Mouse (Mus musculus) kidney, embryonic 16.5 days (tissue): Measurements from ENCODE around the gene Fam160a2. TPM values are rescaled to one million over a fixed set of nuclear protein-coding genes. Genes with fewer than 3 reads are reported as not detected.
A peak's percentile ranks its signal among the peaks of the same experiment; 100 is the strongest.

Experiments used
- ATAC-seq: fragments of 200-750 bp; cut with Nextera tagmentation; 2 replicates; pipeline ENCODE4 v1.8.0; 2017; ENCODE audit warnings: moderate TSS enrichment; ENCODE audit not compliant: low FRiP score, low TSS enrichment
- H3K27ac ChIP-seq: fragments of 300-500 bp; sonication (generic); 2 replicates; pipeline ENCODE4 v1.5.1; 2014; ENCODE audit warnings: low read length
- H3K27me3 ChIP-seq: fragments of 300-500 bp; sonication (generic); 2 replicates; pipeline ENCODE4 v1.6.1; 2014; ENCODE audit warnings: low read length, control low read depth, mixed read lengths; ENCODE audit not compliant: insufficient read depth
- H3K36me3 ChIP-seq: fragments of 300-500 bp; sonication (generic); 2 replicates; pipeline ENCODE4 v1.6.1; 2014; ENCODE audit warnings: low read length, control low read depth, mixed read lengths; ENCODE audit not compliant: insufficient read depth
- H3K4me1 ChIP-seq: fragments of 300-500 bp; sonication (generic); 2 replicates; pipeline ENCODE4 v1.6.1; 2014; ENCODE audit warnings: low read length, control low read depth, mixed read lengths; ENCODE audit not compliant: insufficient read depth
- H3K4me2 ChIP-seq: fragments of 300-500 bp; sonication (generic); replicated peaks from 2 replicates; pipeline ENCODE4 v1.6.1; 2014; ENCODE audit warnings: low read depth, low read length
- H3K4me3 ChIP-seq: fragments of 300-500 bp; sonication (generic); 2 replicates; pipeline ENCODE4 v1.5.1; 2014; ENCODE audit warnings: mild to moderate bottlenecking, low read length
- H3K9ac ChIP-seq: fragments of 300-500 bp; sonication (generic); replicated peaks from 2 replicates; pipeline ENCODE4 v1.6.1; 2014; ENCODE audit warnings: low read length
- H3K9me3 ChIP-seq: fragments of 300-500 bp; sonication (generic); 2 replicates; pipeline ENCODE4 v1.6.1; 2016; ENCODE audit warnings: low read length, control low read depth
- WGBS: fragments of 180-500 bp; shearing (Covaris S2); extraction: QIAGEN DNeasy Blood & Tissue Kit; methylation state at CpG from one replicate; pipeline ENCODE4 v1.1.7; 2014; 5-methylcytosine and 5-hydroxymethylcytosine counted together
- polyA plus RNA-seq: library from polyadenylated mRNA; unstranded; fragments of >200 nt; fragmentation: Nextera tagmentation; extraction: Ambion mirVana; gene quantifications from 2 replicates; pipeline ENCODE4 v1.2.1, GENCODE M21; 2015

The Fam160a2 gene
- 47.2 and 49.2 TPM in 2 replicates for polyA plus RNA-seq

- under 1% methylated on average over 55 of the region's 55 CpGs for WGBS
- H3K4me3 ChIP-seq: peak within 1 kb of the TSS; percentile 94
- peak; percentile 99 for ATAC-seq
Observed at GRCm38 (mm10) chr7:105399935-105400624, at the start of gene Fam160a2. Fam160a2 (minus strand) TSS chr7:105400054.

GRCm38 (mm10) chr7:105445076-105445475 is 45.2 kb upstream of the Fam160a2 start:
- Histone ChIP-seq H3K36me3 (no peaks in the 10 kb centered on the region), H3K9me3 (no peaks in the 10 kb centered on the region), H3K4me3 (no peak overlapping the region), H3K27ac (no peak overlapping the region), H3K27me3 (no peaks in the 10 kb centered on the region), H3K4me1 (no peaks in the 10 kb centered on the region), H3K9ac (no peak overlapping the region), H3K4me2 (no peak overlapping the region)
- WGBS: 65% methylated on average over 3 of the region's 3 CpGs
- no peak for ATAC-seq

More at GRCm38 (mm10) chr7:105399935-105400624, at the start of gene Fam160a2:
- peak within 1 kb of the TSS; percentile 65 for H3K4me2 ChIP-seq
- no peaks in the 10 kb centered on the region for H3K9me3 ChIP-seq
- peaks cover 14% of the 10 kb centered on the region for H3K4me1 ChIP-seq
- H3K36me3 ChIP-seq: no peaks in the 10 kb centered on the region
- H3K27ac ChIP-seq: peak within 1 kb of the TSS; percentile 87
- no peaks in the 10 kb centered on the region for H3K27me3 ChIP-seq
- H3K9ac ChIP-seq: peak within 1 kb of the TSS; percentile 92

GRCm38 (mm10) chr7:105441426-105441825 is 41.6 kb upstream of the Fam160a2 start:
- no peak overlapping the region for H3K4me2 ChIP-seq
- no peaks in the 10 kb centered on the region for H3K9me3 ChIP-seq
- ATAC-seq: no peak
- no peaks in the 10 kb centered on the region for H3K4me1 ChIP-seq
- no peak overlapping the region for H3K9ac ChIP-seq
- H3K36me3 ChIP-seq: no peaks in the 10 kb centered on the region
- H3K27ac ChIP-seq: no peak overlapping the region
- WGBS: 53% methylated on average over 4 of the region's 4 CpGs
- H3K4me3 ChIP-seq: no peak overlapping the region
- H3K27me3 ChIP-seq: no peaks in the 10 kb centered on the region

- Histone ChIP-seq H3K4me3 (no peak overlapping the region), H3K27ac (no peak overlapping the region), H3K36me3 (no peaks in the 10 kb centered on the region), H3K9me3 (no peaks in the 10 kb centered on the region), H3K9ac (no peak overlapping the region), H3K4me1 (no peaks in the 10 kb centered on the region), H3K27me3 (no peaks in the 10 kb centered on the region), H3K4me2 (no peak overlapping the region)
- WGBS: 68% methylated on average over 7 of the region's 7 CpGs
- ATAC-seq: no peak
Observed at GRCm38 (mm10) chr7:105437979-105438772, 38.3 kb upstream of the Fam160a2 start.

- no peaks in the 10 kb centered on the region for H3K9me3 ChIP-seq
- ATAC-seq: no peak
- no peak overlapping the region for H3K4me3 ChIP-seq
- no peak overlapping the region for H3K9ac ChIP-seq
- H3K36me3 ChIP-seq: no peaks in the 10 kb centered on the region
- H3K4me1 ChIP-seq: no peaks in the 10 kb centered on the region
- H3K27me3 ChIP-seq: no peaks in the 10 kb centered on the region
- WGBS: 86% methylated on average over 22 of the region's 22 CpGs
- H3K27ac ChIP-seq: no peak overlapping the region
- no peak overlapping the region for H3K4me2 ChIP-seq
Observed at GRCm38 (mm10) chr7:105434798-105435197, 34.9 kb upstream of the Fam160a2 start.

GRCm38 (mm10) chr7:105433859-105434258 is 34.0 kb upstream of the Fam160a2 start:
- H3K9ac ChIP-seq: no peak overlapping the region
- H3K4me3 ChIP-seq: no peak overlapping the region
- H3K36me3 ChIP-seq: no peaks in the 10 kb centered on the region
- 0 out of 2 replicates have a peak, but pooled peaks cover 1% of the 10 kb centered on the region for H3K27me3 ChIP-seq
- H3K9me3 ChIP-seq: no peaks in the 10 kb centered on the region
- 87% methylated on average over 17 of the region's 17 CpGs for whole genome bisulfite sequencing
- no peak for ATAC-seq
- H3K4me1 ChIP-seq: no peaks in the 10 kb centered on the region
- no peak overlapping the region for H3K4me2 ChIP-seq
- no peak overlapping the region for H3K27ac ChIP-seq

GRCm38 (mm10) chr7:105432058-105432457 is 32.2 kb upstream of the Fam160a2 start:
- Histone ChIP-seq H3K9me3 (no peaks in the 10 kb centered on the region), H3K36me3 (no peaks in the 10 kb centered on the region), H3K4me1 (no peaks in the 10 kb centered on the region), H3K4me2 (no peak overlapping the region), H3K27ac (no peak overlapping the region), H3K9ac (no peak overlapping the region), H3K4me3 (no peak overlapping the region), H3K27me3 (peaks cover 4% of the 10 kb centered on the region; the same call in 1 of the 2 replicates)
- peak; percentile 84 for ATAC-seq
- 14% methylated on average over 1 of the region's 1 CpGs for WGBS

- H3K9ac ChIP-seq: peak overlapping the region; percentile 36; the same call in 1 of the 2 replicates
- no peaks in the 10 kb centered on the region for H3K9me3 ChIP-seq
- 0 out of 2 replicates have a peak, but pooled peaks cover 4% of the 10 kb centered on the region for H3K4me1 ChIP-seq
- ATAC-seq: peak; percentile 69; the same call in 1 of the 2 replicates
- 2% methylated on average over 11 of the region's 11 CpGs for WGBS
- no peak overlapping the region for H3K27ac ChIP-seq
- peaks cover 31% of the 10 kb centered on the region for H3K27me3 ChIP-seq
- H3K4me3 ChIP-seq: peak overlapping the region; percentile 42
- no peaks in the 10 kb centered on the region for H3K36me3 ChIP-seq
- H3K4me2 ChIP-seq: peak overlapping the region; percentile 65
Observed at GRCm38 (mm10) chr7:105426051-105426450, 26.2 kb upstream of the Fam160a2 start.

- Histone ChIP-seq H3K9me3 (no peaks in the 10 kb centered on the region), H3K4me3 (peak within 1 kb of the TSS; percentile 42), H3K27me3 (peaks cover 31% of the 10 kb centered on the region), H3K27ac (no peak within 1 kb of the TSS), H3K4me2 (peak within 1 kb of the TSS; percentile 65), H3K9ac (peak within 1 kb of the TSS; percentile 36; the same call in 1 of the 2 replicates), H3K4me1 (0 out of 2 replicates have a peak, but pooled peaks cover 4% of the 10 kb centered on the region), H3K36me3 (no peaks in the 10 kb centered on the region)
- WGBS: 2% methylated on average over 31 of the region's 31 CpGs
- ATAC-seq: peak; percentile 93
Observed at GRCm38 (mm10) chr7:105425424-105426043, 25.7 kb upstream of the Fam160a2 start, which contains the start of gene Cckbr. Cckbr (plus strand) TSS chr7:105425731.
